Mouse (Mus musculus): ENCODE measurements around the gene Tet2.

- no peak for TF ChIP-seq CTCF (IDR thresholded peaks at IDR 0.05; ENCODE audit: borderline replicate concordance, insufficient read depth, low read length)
- TF ChIP-seq POLR2A (IDR thresholded peaks at IDR 0.05; ENCODE audit: low read depth, low read length): no peak
Measured at GRCm38 (mm10) chr3:133559413-133560114, 14.6 kb upstream of the Tet2 start.

All from embryonic fibroblast, embryonic 13.5 days (primary cell).